Mouse (Mus musculus): ENCODE measurements around the gene Dync1i2. TPM values are rescaled to one million over a fixed set of nuclear protein-coding genes. Genes with fewer than 3 reads are reported as not detected.
A peak's percentile ranks its signal among the peaks of the same experiment; 100 is the strongest.

Dync1i2 gene
- polyA plus RNA-seq, 1 experiment from 2014 or later = 71.0 TPM

GRCm38 (mm10) chr2:71298729-71299128 lies 87.2 kb downstream of the Dync1i2 start:
- Histone ChIP-seq H3K9ac (ENCODE audit: low read depth, low read length) (no peak overlapping the region), H3K4me2 (ENCODE audit: low read depth, low read length) (no peak overlapping the region), H3K9me3 (ENCODE audit: control insufficient read depth, low read length) (no peaks in the 10 kb centered on the region), H3K36me3 (ENCODE audit: control insufficient read depth, insufficient read depth, low read length) (no peaks in the 10 kb centered on the region), H3K4me1 (ENCODE audit: control insufficient read depth, insufficient read depth, low read length) (peaks cover 8% of the 10 kb centered on the region; the same call in 1 of the 2 replicates), H3K27me3 (replicated peaks; ENCODE audit: control insufficient read depth, insufficient read depth, low read length) (no peaks in the 10 kb centered on the region), H3K27ac (ENCODE audit: low read length) (no peak overlapping the region), H3K4me3 (ENCODE audit: low read length) (no peak overlapping the region)
- ATAC-seq = no peak
- 97% methylated on average over 1 of the region's 1 CpGs for WGBS

GRCm38 (mm10) chr2:71302156-71302663 lies 90.7 kb downstream of the Dync1i2 start:
- H3K4me1 ChIP-seq (ENCODE audit: control insufficient read depth, insufficient read depth, low read length) = peaks cover 8% of the 10 kb centered on the region; the same call in 1 of the 2 replicates
- no peak overlapping the region for H3K27ac ChIP-seq (ENCODE audit: low read length)
- no peak overlapping the region for H3K4me3 ChIP-seq (ENCODE audit: low read length)
- no peaks in the 10 kb centered on the region for H3K9me3 ChIP-seq (ENCODE audit: control insufficient read depth, low read length)
- ATAC-seq = no peak
- H3K4me2 ChIP-seq (ENCODE audit: low read depth, low read length) = no peak overlapping the region
- H3K9ac ChIP-seq (ENCODE audit: low read depth, low read length) = no peak overlapping the region
- no peaks in the 10 kb centered on the region for H3K27me3 ChIP-seq (replicated peaks; ENCODE audit: control insufficient read depth, insufficient read depth, low read length)
- 55% methylated on average over 3 of the region's 3 CpGs for WGBS
- H3K36me3 ChIP-seq (ENCODE audit: control insufficient read depth, insufficient read depth, low read length) = no peaks in the 10 kb centered on the region

GRCm38 (mm10) chr2:71303221-71303620 lies 91.7 kb downstream of the Dync1i2 start:
- no peak overlapping the region for H3K9ac ChIP-seq (ENCODE audit: low read depth, low read length)
- peak; percentile 48; the same call in 1 of the 2 replicates for ATAC-seq
- no peaks in the 10 kb centered on the region for H3K27me3 ChIP-seq (replicated peaks; ENCODE audit: control insufficient read depth, insufficient read depth, low read length)
- H3K4me1 ChIP-seq (ENCODE audit: control insufficient read depth, insufficient read depth, low read length) = peaks cover 8% of the 10 kb centered on the region; the same call in 1 of the 2 replicates
- H3K36me3 ChIP-seq (ENCODE audit: control insufficient read depth, insufficient read depth, low read length) = no peaks in the 10 kb centered on the region
- no peak overlapping the region for H3K4me3 ChIP-seq (ENCODE audit: low read length)
- no peak overlapping the region for H3K4me2 ChIP-seq (ENCODE audit: low read depth, low read length)
- no peaks in the 10 kb centered on the region for H3K9me3 ChIP-seq (ENCODE audit: control insufficient read depth, low read length)
- no peak overlapping the region for H3K27ac ChIP-seq (ENCODE audit: low read length)

GRCm38 (mm10) chr2:71304821-71305220 lies 93.3 kb downstream of the Dync1i2 start:
- 48% methylated on average over 3 of the region's 3 CpGs for WGBS
- Histone ChIP-seq H3K9me3 (ENCODE audit: control insufficient read depth, low read length) (no peaks in the 10 kb centered on the region), H3K27ac (ENCODE audit: low read length) (no peak overlapping the region), H3K9ac (ENCODE audit: low read depth, low read length) (no peak overlapping the region), H3K4me3 (ENCODE audit: low read length) (no peak overlapping the region), H3K4me2 (ENCODE audit: low read depth, low read length) (no peak overlapping the region), H3K27me3 (replicated peaks; ENCODE audit: control insufficient read depth, insufficient read depth, low read length) (no peaks in the 10 kb centered on the region), H3K36me3 (ENCODE audit: control insufficient read depth, insufficient read depth, low read length) (no peaks in the 10 kb centered on the region), H3K4me1 (ENCODE audit: control insufficient read depth, insufficient read depth, low read length) (peaks cover 8% of the 10 kb centered on the region; the same call in 1 of the 2 replicates)
- ATAC-seq = no peak

GRCm38 (mm10) chr2:71306357-71306756 lies 94.9 kb downstream of the Dync1i2 start:
- Histone ChIP-seq H3K27me3 (replicated peaks; ENCODE audit: control insufficient read depth, insufficient read depth, low read length) (no peaks in the 10 kb centered on the region), H3K4me1 (ENCODE audit: control insufficient read depth, insufficient read depth, low read length) (peaks cover 8% of the 10 kb centered on the region; the same call in 1 of the 2 replicates), H3K4me2 (ENCODE audit: low read depth, low read length) (no peak overlapping the region), H3K36me3 (ENCODE audit: control insufficient read depth, insufficient read depth, low read length) (no peaks in the 10 kb centered on the region), H3K27ac (ENCODE audit: low read length) (no peak overlapping the region), H3K9me3 (ENCODE audit: control insufficient read depth, low read length) (no peaks in the 10 kb centered on the region), H3K4me3 (ENCODE audit: low read length) (no peak overlapping the region), H3K9ac (ENCODE audit: low read depth, low read length) (no peak overlapping the region)
- ATAC-seq = no peak

GRCm38 (mm10) chr2:71309726-71310125 lies 98.2 kb downstream of the Dync1i2 start:
- H3K27me3 ChIP-seq (replicated peaks; ENCODE audit: control insufficient read depth, insufficient read depth, low read length) = no peaks in the 10 kb centered on the region
- no peak for ATAC-seq

GRCm38 (mm10) chr2:71312067-71312466 lies 100.6 kb downstream of the Dync1i2 start:
- ATAC-seq = no peak
- H3K4me1 ChIP-seq (ENCODE audit: control insufficient read depth, insufficient read depth, low read length) = no peaks in the 10 kb centered on the region
- H3K4me2 ChIP-seq (ENCODE audit: low read depth, low read length) = no peak overlapping the region
- H3K27me3 ChIP-seq (replicated peaks; ENCODE audit: control insufficient read depth, insufficient read depth, low read length) = no peaks in the 10 kb centered on the region
- no peaks in the 10 kb centered on the region for H3K36me3 ChIP-seq (ENCODE audit: control insufficient read depth, insufficient read depth, low read length)
- 64% methylated on average over 10 of the region's 10 CpGs for WGBS
- no peak overlapping the region for H3K27ac ChIP-seq (ENCODE audit: low read length)
- H3K9ac ChIP-seq (ENCODE audit: low read depth, low read length) = no peak overlapping the region
- H3K9me3 ChIP-seq (ENCODE audit: control insufficient read depth, low read length) = no peaks in the 10 kb centered on the region
- H3K4me3 ChIP-seq (ENCODE audit: low read length) = no peak overlapping the region

More at GRCm38 (mm10) chr2:71309726-71310125, 98.2 kb downstream of the Dync1i2 start:
- Histone ChIP-seq H3K4me3 (ENCODE audit: low read length) (no peak overlapping the region), H3K9ac (ENCODE audit: low read depth, low read length) (no peak overlapping the region), H3K4me1 (ENCODE audit: control insufficient read depth, insufficient read depth, low read length) (no peaks in the 10 kb centered on the region), H3K36me3 (ENCODE audit: control insufficient read depth, insufficient read depth, low read length) (no peaks in the 10 kb centered on the region), H3K27ac (ENCODE audit: low read length) (no peak overlapping the region), H3K4me2 (ENCODE audit: low read depth, low read length) (no peak overlapping the region), H3K9me3 (ENCODE audit: control insufficient read depth, low read length) (no peaks in the 10 kb centered on the region)
- WGBS = 64% methylated on average over 2 of the region's 2 CpGs

Other genes with a start within 250 kb of the Dync1i2 start
- 38.9 and 41.5 TPM in 2 replicates for gene Dcaf17, start 156.4 kb upstream of the Dync1i2 start, polyA plus RNA-seq (2015; fragmentation: Nextera tagmentation; extraction: Ambion mirVana)
- 13.8 and 15.6 TPM in 2 replicates for gene Mettl8, start 156.1 kb upstream of the Dync1i2 start, polyA plus RNA-seq (2015; fragmentation: Nextera tagmentation; extraction: Ambion mirVana)
- 6.3 and 6.9 TPM in 2 replicates for gene Cybrd1, start 93.8 kb upstream of the Dync1i2 start, polyA plus RNA-seq (2015; fragmentation: Nextera tagmentation; extraction: Ambion mirVana)
- 27.0 and 28.3 TPM in 2 replicates for gene Slc25a12, start 156.0 kb downstream of the Dync1i2 start, polyA plus RNA-seq (2015; fragmentation: Nextera tagmentation; extraction: Ambion mirVana)
- gene Hat1, start 177.3 kb downstream of the Dync1i2 start, polyA plus RNA-seq (2015; fragmentation: Nextera tagmentation; extraction: Ambion mirVana) = 90.3 and 101 TPM in 2 replicates
- gene Metap1d, start 241.6 kb downstream of the Dync1i2 start, polyA plus RNA-seq (2015; fragmentation: Nextera tagmentation; extraction: Ambion mirVana) = 32.6 and 34.9 TPM in 2 replicates